In the genomic region with DNA sequence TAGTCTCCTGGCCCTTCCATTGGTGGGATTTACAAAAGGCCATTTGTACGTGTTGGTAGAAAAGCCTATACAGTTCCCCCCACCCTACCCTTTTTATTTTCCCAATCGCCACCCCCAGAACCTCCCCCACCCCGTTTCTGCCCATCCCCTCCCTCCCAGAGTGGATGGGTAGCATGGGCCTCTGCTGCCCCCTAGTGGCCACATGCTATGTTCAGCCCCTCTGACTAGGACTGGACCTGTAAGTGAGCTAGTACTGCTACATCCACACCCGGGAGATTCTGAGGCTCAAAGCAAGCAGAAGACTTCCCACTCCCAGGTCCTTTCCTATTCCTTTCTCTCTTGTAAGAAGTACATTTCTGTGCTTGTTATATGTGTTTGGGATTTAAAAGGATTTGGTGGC, we compare ENCODE assay signal across 8 mouse cellular contexts. TPM values are rescaled to one million over a fixed set of nuclear protein-coding genes. Genes with fewer than 3 reads are reported as not detected.
DNase-seq lines count a peak whose midpoint lies in the region; ATAC-seq and TF ChIP-seq lines count a peak whose summit lies in the region.
"Had no signal": no experiment of that assay in that cellular context is flagged by ENCODE, and none has a peak within 500 bp of the region (broad histone marks: within the 10 kb centered on the region; RNA-seq: fewer than 3 reads in every experiment).

No protein-coding gene starts in this region.

- no peaks in the 10 kb centered on the region for H3K36me3 ChIP-seq in G1E (replicated peaks)
- no peaks in the 10 kb centered on the region for H3K36me3 ChIP-seq in embryonic facial prominence, embryonic 10.5 days (replicated peaks)
- no peaks in the 10 kb centered on the region for H3K36me3 ChIP-seq in heart, embryonic 16.5 days (ENCODE audit: control insufficient read depth, insufficient read depth)
- H3K36me3 ChIP-seq: limb, embryonic 13.5 days had no signal

- peak; percentile 74 for DNase-seq in G1E (ENCODE audit: low spot score)
- peak; percentile 88 for DNase-seq in adrenal gland, postnatal 14 days
- DNase-seq in embryonic facial prominence, embryonic 10.5 days (ENCODE audit: low spot score), result peak; percentile 85
- peak; percentile 64 for DNase-seq in layer of hippocampus, adult 9-10 months (ENCODE audit: low spot score)
- DNase-seq in spleen, adult 12 weeks (ENCODE audit: low spot score), result peak; percentile 52

- 2% methylated on average over 4 of the region's 4 CpGs for WGBS in embryonic facial prominence, embryonic 10.5 days
- WGBS in heart, embryonic 16.5 days, result 4% methylated on average over 4 of the region's 4 CpGs

- peaks cover 33% of the 10 kb centered on the region for H3K27me3 ChIP-seq in G1E (ENCODE audit: insufficient read depth, low read length)
- H3K27me3 ChIP-seq in embryonic facial prominence, embryonic 10.5 days (replicated peaks; ENCODE audit: low read depth, poor library complexity, severe bottlenecking), result peaks cover 100% of the 10 kb centered on the region
- peaks cover 86% of the 10 kb centered on the region for H3K27me3 ChIP-seq in heart, embryonic 16.5 days (ENCODE audit: control insufficient read depth, insufficient read depth, low read length)

- no peaks in the 10 kb centered on the region for H3K9me3 ChIP-seq in G1E (replicated peaks)
- H3K9me3 ChIP-seq in embryonic facial prominence, embryonic 10.5 days, result no peaks in the 10 kb centered on the region
- no peaks in the 10 kb centered on the region for H3K9me3 ChIP-seq in heart, embryonic 16.5 days (replicated peaks; ENCODE audit: control insufficient read depth, low read length)
- H3K9me3 ChIP-seq: limb, embryonic 13.5 days had no signal

- no peaks in the 10 kb centered on the region for H3K4me1 ChIP-seq in G1E (ENCODE audit: insufficient read depth, low read depth, low read length)
- peaks cover 39% of the 10 kb centered on the region for H3K4me1 ChIP-seq in embryonic facial prominence, embryonic 10.5 days
- no peaks in the 10 kb centered on the region for H3K4me1 ChIP-seq in heart, embryonic 16.5 days (ENCODE audit: control insufficient read depth, insufficient read depth, low read length)

- TF ChIP-seq CTCF in G1E (IDR thresholded peaks at IDR 0.05; ENCODE audit: low read depth, low read length), result peak; percentile 67

- no peak overlapping the region for H3K9ac ChIP-seq in heart, embryonic 16.5 days (ENCODE audit: low read length)
- H3K9ac ChIP-seq: limb, embryonic 13.5 days had no signal

- no peak for ATAC-seq in G1E (ENCODE audit: extremely low read depth, insufficient number of reproducible peaks, low FRiP score, poor library complexity, severe bottlenecking)
- peak; percentile 58; the same call in 1 of the 2 replicates for ATAC-seq in heart, embryonic 16.5 days (replicated peaks; ENCODE audit: extremely low read depth, insufficient read depth, low FRiP score)
- ATAC-seq in megakaryocyte progenitor cell, adult 5-6 weeks (replicated peaks; ENCODE audit: poor library complexity), result peak; percentile 87

- no peak overlapping the region for H3K4me3 ChIP-seq in G1E (ENCODE audit: low read depth, low read length)
- no peak overlapping the region for H3K4me3 ChIP-seq in embryonic facial prominence, embryonic 10.5 days
- no peak overlapping the region for H3K4me3 ChIP-seq in heart, embryonic 16.5 days (ENCODE audit: low read length)
- H3K4me3 ChIP-seq: limb, embryonic 13.5 days had no signal

- H3K27ac ChIP-seq in embryonic facial prominence, embryonic 10.5 days (replicated peaks), result no peak overlapping the region
- H3K27ac ChIP-seq in heart, embryonic 16.5 days (ENCODE audit: low read length), result no peak overlapping the region
- H3K27ac ChIP-seq: limb, embryonic 13.5 days had no signal

- no peak overlapping the region for H3K4me2 ChIP-seq in heart, embryonic 16.5 days (ENCODE audit: low read depth, low read length)
- H3K4me2 ChIP-seq: limb, embryonic 13.5 days had no signal

RNA-seq across cellular contexts. Expression of gene Hspb1, which starts 32.6 kb away (rescaled TPM):
- not detected in 2 replicates for total RNA-seq in G1E (2014; fragmentation: Nextera tagmentation)
- total RNA-seq in G1E (2017), result 0.12 TPM in 1 of 2 replicates, not detected in the other
- polyA plus RNA-seq in G1E (2012), result not detected in 2 replicates
- total RNA-seq in adrenal gland, postnatal 14 days (2021), result 64.7 and 97.7 TPM in 2 replicates
- 24.0 and 24.4 TPM in 2 replicates for polyA plus RNA-seq in embryonic facial prominence, embryonic 10.5 days (2016; fragmentation: Nextera tagmentation; extraction: Ambion mirVana)
- 794 and 965 TPM in 2 replicates for polyA plus RNA-seq in heart, embryonic 16.5 days (2015; fragmentation: Nextera tagmentation; extraction: Ambion mirVana)
- not detected in 2 replicates for total RNA-seq in megakaryocyte progenitor cell, adult 5-6 weeks (2015)
- total RNA-seq in megakaryocyte progenitor cell, adult 5-6 weeks (2017), result not detected in 2 replicates

RNA-seq across cellular contexts. Expression of gene Srrm3, which starts 48.5 kb away (rescaled TPM):
- total RNA-seq in G1E (2014; fragmentation: Nextera tagmentation), result not detected in 2 replicates
- 0.38 and 0.41 TPM in 2 replicates for total RNA-seq in G1E (2017)
- not detected in 2 replicates for polyA plus RNA-seq in G1E (2012)
- 2.7 and 4.3 TPM in 2 replicates for total RNA-seq in adrenal gland, postnatal 14 days (2021)
- polyA plus RNA-seq in embryonic facial prominence, embryonic 10.5 days (2016; fragmentation: Nextera tagmentation; extraction: Ambion mirVana), result 4.9 and 5.3 TPM in 2 replicates
- 0.07 and 0.09 TPM in 2 replicates for polyA plus RNA-seq in heart, embryonic 16.5 days (2015; fragmentation: Nextera tagmentation; extraction: Ambion mirVana)
- total RNA-seq in megakaryocyte progenitor cell, adult 5-6 weeks (2015), result not detected in 2 replicates
- total RNA-seq in megakaryocyte progenitor cell, adult 5-6 weeks (2017), result not detected in 2 replicates

Comparison
In these comparisons a context has a peak if more than half of its experiments do, and no peak if none do; other contexts are left out.
1. RNA of gene Hspb1, which starts 32.6 kb away (total RNA-seq): 64.7 to 97.7 TPM in adrenal gland, postnatal 14 days; 0.12 TPM in G1E and not detected in megakaryocyte progenitor cell, adult 5-6 weeks; every median in the first group is over 10 times any median in the second.
2. Peak in every context shown above with its lines, with median percentiles within 50 percentile points of each other: DNase-seq.